Mouse (Mus musculus) hindbrain, embryonic 12.5 days (tissue): Measurements from ENCODE around the gene Ap1b1. TPM values are rescaled to one million over a fixed set of nuclear protein-coding genes. Genes with fewer than 3 reads are reported as not detected.

ENCODE experiments used
- ATAC-seq: fragments of 200-750 bp; cut with Nextera tagmentation; 2 replicates; pipeline ENCODE4 v1.8.0; 2017; ENCODE audit warnings: moderate TSS enrichment; ENCODE audit not compliant: low FRiP score
- H3K27ac ChIP-seq: fragments of 300-500 bp; sonication (generic); 2 replicates; pipeline ENCODE4 v1.5.1; 2016; ENCODE audit warnings: mild to moderate bottlenecking
- H3K27me3 ChIP-seq: fragments of 300-500 bp; sonication (generic); 2 replicates; pipeline ENCODE4 v1.6.1; 2016; ENCODE audit warnings: mild to moderate bottlenecking
- H3K36me3 ChIP-seq: fragments of 300-500 bp; sonication (generic); 2 replicates; pipeline ENCODE4 v1.6.1; 2016; ENCODE audit warnings: mild to moderate bottlenecking
- H3K4me1 ChIP-seq: fragments of 300-500 bp; sonication (generic); 2 replicates; pipeline ENCODE4 v1.6.1; 2016
- H3K4me2 ChIP-seq: fragments of 300-500 bp; sonication (generic); replicated peaks from 2 replicates; pipeline ENCODE4 v1.6.1; 2016; ENCODE audit warnings: mild to moderate bottlenecking
- H3K4me3 ChIP-seq: fragments of 300-500 bp; sonication (generic); 2 replicates; pipeline ENCODE4 v1.5.1; 2016; ENCODE audit warnings: mild to moderate bottlenecking
- H3K9ac ChIP-seq: fragments of 300-500 bp; sonication (generic); 2 replicates; pipeline ENCODE4 v1.6.1; 2016; ENCODE audit warnings: mild to moderate bottlenecking, moderate library complexity
- H3K9me3 ChIP-seq: fragments of 300-500 bp; sonication (generic); replicated peaks from 2 replicates; pipeline ENCODE4 v1.6.1; 2016; ENCODE audit warnings: mild to moderate bottlenecking
- WGBS: fragments of 180-500 bp; shearing (Covaris S2); methylation state at CpG from one replicate; pipeline ENCODE4 v1.1.7; 2016; 5-methylcytosine and 5-hydroxymethylcytosine counted together
- polyA plus RNA-seq: library from polyadenylated mRNA; unstranded; fragments of >200 nt; fragmentation: Nextera tagmentation; extraction: Ambion mirVana; gene quantifications from 2 replicates; pipeline ENCODE4 v1.2.1, GENCODE M21; 2016

Gene Ap1b1
- polyA plus RNA-seq, 1 experiment from 2014 or later, result 76.4 TPM

- Histone ChIP-seq H3K9ac (no peak overlapping the region), H3K27me3 (peaks cover 93% of the 10 kb centered on the region), H3K27ac (no peak overlapping the region), H3K4me1 (peaks cover 70% of the 10 kb centered on the region), H3K36me3 (no peaks in the 10 kb centered on the region), H3K4me2 (no peak overlapping the region), H3K4me3 (0 out of 2 replicates have a peak overlapping the region, but pooled peaks have one; percentile 8), H3K9me3 (no peaks in the 10 kb centered on the region)
- 24% methylated on average over 14 of the region's 14 CpGs for WGBS
- no peak for ATAC-seq
Measured at GRCm38 (mm10) chr11:5059230-5059629, 72.6 kb downstream of the Ap1b1 start.

- H3K4me3 ChIP-seq, result no peak overlapping the region
- no peak for ATAC-seq
Measured at GRCm38 (mm10) chr11:5059704-5060156, 73.1 kb downstream of the Ap1b1 start.

GRCm38 (mm10) chr11:5060756-5061412, 74.3 kb downstream of the Ap1b1 start:
- no peaks in the 10 kb centered on the region for H3K36me3 ChIP-seq
- H3K9me3 ChIP-seq, result no peaks in the 10 kb centered on the region
- H3K9ac ChIP-seq, result peak overlapping the region; percentile 59; the same call in 1 of the 2 replicates
- H3K27me3 ChIP-seq, result peaks cover 90% of the 10 kb centered on the region
- H3K4me3 ChIP-seq, result peak overlapping the region; percentile 27
- ATAC-seq, result 0 out of 2 replicates have a peak, but pooled peaks have one; percentile 0
- 48% methylated on average over 28 of the region's 28 CpGs for WGBS
- H3K4me1 ChIP-seq, result peaks cover 77% of the 10 kb centered on the region
- H3K4me2 ChIP-seq, result peak overlapping the region; percentile 62
- no peak overlapping the region for H3K27ac ChIP-seq

More at GRCm38 (mm10) chr11:5059704-5060156, 73.1 kb downstream of the Ap1b1 start:
- no peak overlapping the region for H3K9ac ChIP-seq
- H3K36me3 ChIP-seq, result no peaks in the 10 kb centered on the region
- H3K4me2 ChIP-seq, result no peak overlapping the region
- H3K27ac ChIP-seq, result no peak overlapping the region
- WGBS, result 10% methylated on average over 27 of the region's 27 CpGs
- H3K27me3 ChIP-seq, result peaks cover 98% of the 10 kb centered on the region
- no peaks in the 10 kb centered on the region for H3K9me3 ChIP-seq
- H3K4me1 ChIP-seq, result peaks cover 75% of the 10 kb centered on the region

GRCm38 (mm10) chr11:5061413-5062139, 75.0 kb downstream of the Ap1b1 start:
- Histone ChIP-seq H3K9me3 (no peaks in the 10 kb centered on the region), H3K27ac (no peak overlapping the region), H3K27me3 (peaks cover 83% of the 10 kb centered on the region), H3K36me3 (no peaks in the 10 kb centered on the region), H3K9ac (peak overlapping the region; percentile 59), H3K4me3 (peak overlapping the region; percentile 27), H3K4me1 (peaks cover 70% of the 10 kb centered on the region), H3K4me2 (peak overlapping the region; percentile 62)
- 1% methylated on average over 61 of the region's 62 CpGs for WGBS
- peak; percentile 10; the same call in 1 of the 2 replicates for ATAC-seq

- H3K4me3 ChIP-seq, result peak overlapping the region; percentile 27
- H3K36me3 ChIP-seq, result no peaks in the 10 kb centered on the region
- H3K9ac ChIP-seq, result no peak overlapping the region
- peaks cover 65% of the 10 kb centered on the region for H3K4me1 ChIP-seq
- no peaks in the 10 kb centered on the region for H3K9me3 ChIP-seq
- no peak overlapping the region for H3K27ac ChIP-seq
- ATAC-seq, result no peak
- H3K27me3 ChIP-seq, result peaks cover 76% of the 10 kb centered on the region
- WGBS, result 23% methylated on average over 13 of the region's 13 CpGs
- peak overlapping the region; percentile 62 for H3K4me2 ChIP-seq
Measured at GRCm38 (mm10) chr11:5062326-5062725, 75.7 kb downstream of the Ap1b1 start.

GRCm38 (mm10) chr11:5062860-5063505, 76.4 kb downstream of the Ap1b1 start:
- no peaks in the 10 kb centered on the region for H3K9me3 ChIP-seq
- no peak for ATAC-seq
- H3K4me1 ChIP-seq, result peaks cover 59% of the 10 kb centered on the region
- peak overlapping the region; percentile 19; the same call in 1 of the 2 replicates for H3K9ac ChIP-seq
- H3K27me3 ChIP-seq, result peaks cover 69% of the 10 kb centered on the region
- no peak overlapping the region for H3K27ac ChIP-seq
- peaks cover 3% of the 10 kb centered on the region; the same call in 1 of the 2 replicates for H3K36me3 ChIP-seq
- 63% methylated on average over 13 of the region's 13 CpGs for WGBS
- no peak overlapping the region for H3K4me2 ChIP-seq
- no peak overlapping the region for H3K4me3 ChIP-seq

- Histone ChIP-seq H3K9ac (peak overlapping the region; percentile 36), H3K4me1 (peaks cover 54% of the 10 kb centered on the region), H3K9me3 (no peaks in the 10 kb centered on the region), H3K27ac (no peak overlapping the region), H3K4me3 (peak overlapping the region; percentile 73), H3K36me3 (peaks cover 10% of the 10 kb centered on the region), H3K4me2 (peak overlapping the region; percentile 86), H3K27me3 (peaks cover 62% of the 10 kb centered on the region)
- ATAC-seq, result no peak
- 54% methylated on average over 31 of the region's 31 CpGs for WGBS
Measured at GRCm38 (mm10) chr11:5063561-5064281, 77.1 kb downstream of the Ap1b1 start.

GRCm38 (mm10) chr11:5064282-5065055, 77.8 kb downstream of the Ap1b1 start:
- H3K4me1 ChIP-seq, result peaks cover 47% of the 10 kb centered on the region
- H3K36me3 ChIP-seq, result peaks cover 18% of the 10 kb centered on the region
- peaks cover 54% of the 10 kb centered on the region for H3K27me3 ChIP-seq
- H3K27ac ChIP-seq, result no peak overlapping the region
- 17% methylated on average over 38 of the region's 38 CpGs for WGBS
- H3K4me2 ChIP-seq, result peak overlapping the region; percentile 86
- H3K4me3 ChIP-seq, result peak overlapping the region; percentile 73
- no peaks in the 10 kb centered on the region for H3K9me3 ChIP-seq
- 0 out of 2 replicates have a peak, but pooled peaks have one; percentile 4 for ATAC-seq
- H3K9ac ChIP-seq, result peak overlapping the region; percentile 76

GRCm38 (mm10) chr11:5065056-5065821, 78.6 kb downstream of the Ap1b1 start, which contains the start of gene Gas2l1:
Gene Gas2l1 (minus strand): TSS chr11:5065327.
- ATAC-seq, result peak; percentile 85
- Histone ChIP-seq H3K4me1 (peaks cover 43% of the 10 kb centered on the region), H3K9ac (peak within 1 kb of the TSS; percentile 76), H3K27ac (no peak within 1 kb of the TSS; the same call in 1 of the 2 replicates), H3K36me3 (peaks cover 23% of the 10 kb centered on the region), H3K9me3 (no peaks in the 10 kb centered on the region), H3K4me3 (peak within 1 kb of the TSS; percentile 73), H3K27me3 (peaks cover 47% of the 10 kb centered on the region), H3K4me2 (peak within 1 kb of the TSS; percentile 86)
- WGBS, result 1% methylated on average over 48 of the region's 50 CpGs

- ATAC-seq, result no peak
- H3K4me1 ChIP-seq, result peaks cover 27% of the 10 kb centered on the region
- peaks cover 41% of the 10 kb centered on the region for H3K36me3 ChIP-seq
- H3K27me3 ChIP-seq, result peaks cover 28% of the 10 kb centered on the region
- no peak overlapping the region for H3K4me2 ChIP-seq
- H3K4me3 ChIP-seq, result no peak overlapping the region
- H3K9ac ChIP-seq, result no peak overlapping the region
- H3K27ac ChIP-seq, result no peak overlapping the region
- no peaks in the 10 kb centered on the region for H3K9me3 ChIP-seq
Measured at GRCm38 (mm10) chr11:5067063-5067462, 80.4 kb downstream of the Ap1b1 start.
